ENCODE assay signal across 15 mouse cellular contexts in the genomic region with DNA sequence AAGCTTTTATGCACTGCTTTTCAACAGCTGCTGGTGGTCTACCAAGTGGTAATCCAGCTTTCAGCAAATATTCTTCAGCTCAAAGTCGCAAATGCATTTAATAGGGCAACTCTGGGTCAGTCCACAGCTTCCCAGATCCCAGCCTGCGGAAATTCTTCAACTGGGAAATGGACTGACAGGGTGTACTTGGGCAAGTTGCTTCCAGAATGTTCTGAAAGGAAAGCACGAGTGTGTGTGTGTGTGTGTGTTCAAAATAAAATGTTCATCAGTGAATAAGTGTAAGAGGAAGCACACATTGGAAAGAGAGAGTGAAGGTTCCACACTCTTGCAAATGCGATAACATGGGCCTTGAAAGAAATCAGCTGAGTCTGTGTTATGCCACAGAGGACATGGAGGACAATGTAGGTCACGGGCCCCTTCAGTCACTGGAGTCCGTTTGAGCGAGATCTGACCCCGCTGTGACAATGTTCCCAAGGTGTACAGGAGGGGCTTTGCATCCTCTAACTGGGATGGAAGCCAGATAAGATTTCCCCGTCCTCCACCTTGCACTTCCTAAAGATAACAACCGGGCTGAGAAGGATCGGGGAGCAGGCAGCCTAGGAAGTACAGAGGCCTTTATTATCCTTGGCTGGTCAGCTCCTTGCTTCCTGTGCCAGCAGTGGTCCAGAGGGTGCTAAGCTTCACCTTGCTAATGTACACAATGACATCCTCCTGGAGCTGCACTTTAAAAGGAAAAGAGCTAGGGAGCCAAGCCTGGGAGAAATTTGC.
DNase-seq lines count a peak whose midpoint lies in the region; ATAC-seq lines count a peak whose summit lies in the region.
"Had no signal": no experiment of that assay in that cellular context is flagged by ENCODE, and none has a peak within 500 bp of the region (broad histone marks: within the 10 kb centered on the region; RNA-seq: fewer than 3 reads in every experiment).

No protein-coding gene starts in this region.

- DNase-seq in adrenal gland, adult 8-10 months, result peak; percentile 53
- no peak for DNase-seq in adrenal gland, postnatal 4 days (ENCODE audit: low spot score in 2 of 2)
- DNase-seq in adrenal gland, postnatal 14 days, result peak; percentile 43
- no peak for DNase-seq in left cerebral cortex, adult 9 months (ENCODE audit: low spot score in 2 of 2)
- DNase-seq in B cell, adult 2 months, result no peak
- DNase-seq: cerebellum, adult 9-10 months; liver, postnatal 0 days had no signal

- ATAC-seq in heart, embryonic 13.5 days (ENCODE audit: extremely low read depth, insufficient number of reproducible peaks, low FRiP score, low TSS enrichment), result no peak
- no peak for ATAC-seq in kidney, embryonic 15.5 days (replicated peaks; ENCODE audit: low FRiP score)
- no peak for ATAC-seq in neural tube, embryonic 15.5 days (ENCODE audit: low FRiP score)
- ATAC-seq: intestine, postnatal 0 days; liver, postnatal 0 days had no signal

- peak overlapping the region; percentile 2; the same call in 1 of the 2 replicates for H3K4me2 ChIP-seq in heart, embryonic 13.5 days
- no peak overlapping the region for H3K4me2 ChIP-seq in kidney, embryonic 15.5 days
- no peak overlapping the region for H3K4me2 ChIP-seq in neural tube, embryonic 15.5 days
- H3K4me2 ChIP-seq: embryonic facial prominence, embryonic 12.5 days; forebrain, embryonic 12.5 days; hindbrain, embryonic 12.5 days; limb, embryonic 13.5 days had no signal

- 26% methylated on average over 11 of the region's 11 CpGs for WGBS in heart, embryonic 13.5 days
- whole genome bisulfite sequencing in kidney, embryonic 15.5 days, result 50% methylated on average over 11 of the region's 11 CpGs
- WGBS in neural tube, embryonic 15.5 days, result 78% methylated on average over 11 of the region's 11 CpGs

- H3K27ac ChIP-seq in heart, embryonic 13.5 days (replicated peaks), result peak overlapping the region; percentile 74
- peak overlapping the region; percentile 38; the same call in 1 of the 2 replicates for H3K27ac ChIP-seq in kidney, embryonic 15.5 days
- H3K27ac ChIP-seq in neural tube, embryonic 15.5 days (replicated peaks), result no peak overlapping the region
- H3K27ac ChIP-seq: embryonic facial prominence, embryonic 12.5 days; forebrain, embryonic 12.5 days; hindbrain, embryonic 12.5 days; limb, embryonic 13.5 days had no signal

- H3K27me3 ChIP-seq in heart, embryonic 13.5 days (replicated peaks), result peaks cover 63% of the 10 kb centered on the region
- peaks cover 85% of the 10 kb centered on the region for H3K27me3 ChIP-seq in kidney, embryonic 15.5 days
- peaks cover 6% of the 10 kb centered on the region; the same call in 1 of the 2 replicates for H3K27me3 ChIP-seq in neural tube, embryonic 15.5 days (replicated peaks)

- H3K4me3 ChIP-seq in heart, embryonic 13.5 days, result no peak overlapping the region
- H3K4me3 ChIP-seq in kidney, embryonic 15.5 days (replicated peaks), result no peak overlapping the region
- no peak overlapping the region for H3K4me3 ChIP-seq in neural tube, embryonic 15.5 days (replicated peaks)
- H3K4me3 ChIP-seq: embryonic facial prominence, embryonic 12.5 days; forebrain, embryonic 12.5 days; hindbrain, embryonic 12.5 days; limb, embryonic 13.5 days had no signal

- no peaks in the 10 kb centered on the region for H3K36me3 ChIP-seq in heart, embryonic 13.5 days
- H3K36me3 ChIP-seq in kidney, embryonic 15.5 days, result no peaks in the 10 kb centered on the region
- no peaks in the 10 kb centered on the region for H3K36me3 ChIP-seq in neural tube, embryonic 15.5 days
- H3K36me3 ChIP-seq: embryonic facial prominence, embryonic 12.5 days; forebrain, embryonic 12.5 days; hindbrain, embryonic 12.5 days; limb, embryonic 13.5 days had no signal

- H3K9me3 ChIP-seq in heart, embryonic 13.5 days, result 0 out of 2 replicates have a peak, but pooled peaks cover 4% of the 10 kb centered on the region
- H3K9me3 ChIP-seq in kidney, embryonic 15.5 days (replicated peaks), result no peaks in the 10 kb centered on the region
- no peaks in the 10 kb centered on the region for H3K9me3 ChIP-seq in neural tube, embryonic 15.5 days (replicated peaks)
- H3K9me3 ChIP-seq: embryonic facial prominence, embryonic 12.5 days; hindbrain, embryonic 12.5 days had no signal

- no peak overlapping the region for H3K9ac ChIP-seq in heart, embryonic 13.5 days
- H3K9ac ChIP-seq in kidney, embryonic 15.5 days, result no peak overlapping the region
- no peak overlapping the region for H3K9ac ChIP-seq in neural tube, embryonic 15.5 days (replicated peaks)
- H3K9ac ChIP-seq: embryonic facial prominence, embryonic 12.5 days; forebrain, embryonic 12.5 days; hindbrain, embryonic 12.5 days; limb, embryonic 13.5 days; liver, postnatal 0 days had no signal

- peaks cover 72% of the 10 kb centered on the region for H3K4me1 ChIP-seq in heart, embryonic 13.5 days
- peaks cover 15% of the 10 kb centered on the region for H3K4me1 ChIP-seq in kidney, embryonic 15.5 days
- H3K4me1 ChIP-seq in neural tube, embryonic 15.5 days, result peaks cover 30% of the 10 kb centered on the region

Comparison
In these comparisons a context has a peak if more than half of its experiments do, and no peak if none do; other contexts are left out.
1. DNase-seq: peak in adrenal gland, adult 8-10 months (single experiment) and adrenal gland, postnatal 14 days (single experiment); none in adrenal gland, postnatal 4 days (0 of 2), left cerebral cortex, adult 9 months (0 of 2) and B cell, adult 2 months (0 of 2).